Comparison of ENCODE assay signal across 8 mouse cellular contexts in the genomic region with DNA sequence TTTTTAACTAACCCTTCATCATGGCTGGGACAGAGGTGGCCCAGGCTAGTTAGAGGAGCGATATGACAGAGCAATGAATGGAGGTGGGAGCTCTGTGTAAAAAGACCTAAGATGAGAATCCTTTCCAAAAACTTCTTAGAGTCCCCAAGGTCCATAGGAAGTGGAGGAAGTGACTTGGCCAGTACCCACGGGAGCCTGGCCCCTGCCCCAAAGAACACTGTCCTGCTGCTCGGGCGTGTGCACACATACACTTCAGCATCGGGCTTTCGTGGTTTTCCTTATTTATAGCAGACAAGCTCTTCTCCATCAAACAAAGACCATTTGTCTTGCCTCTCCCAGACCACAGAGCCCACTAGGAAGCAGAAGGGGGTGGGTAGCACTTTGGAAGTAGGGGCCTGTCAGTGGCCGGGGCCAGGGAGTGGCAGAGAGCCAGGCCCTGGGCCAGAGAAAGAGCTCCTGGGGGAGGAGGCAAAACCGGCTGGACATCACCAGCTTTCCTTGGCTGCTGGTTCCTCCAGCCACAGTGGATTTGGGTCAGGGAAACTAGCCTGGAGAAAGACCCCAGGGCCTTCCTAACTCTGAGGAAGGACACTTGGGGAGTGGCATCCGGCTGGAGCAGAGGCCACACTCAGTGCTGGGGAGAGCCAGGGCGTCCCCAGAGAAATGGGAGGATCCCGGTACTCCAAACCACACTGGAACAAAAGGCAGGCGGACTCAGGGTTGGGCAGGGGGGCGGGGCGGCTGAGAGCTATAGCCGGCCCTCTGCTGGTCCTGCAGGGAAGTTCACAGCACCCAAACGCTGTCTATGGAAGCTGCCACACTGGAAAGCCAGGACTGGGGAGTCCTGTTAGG. TPM values are rescaled to one million over a fixed set of nuclear protein-coding genes. Genes with fewer than 3 reads are reported as not detected.
DNase-seq lines count a peak whose midpoint lies in the region; ATAC-seq and TF ChIP-seq lines count a peak whose summit lies in the region.

No protein-coding gene starts in this region.

- peak overlapping the region; percentile 46 for H3K9ac ChIP-seq in intestine, postnatal 0 days (ENCODE audit: low read depth, low read length)

- H3K36me3 ChIP-seq in intestine, postnatal 0 days (ENCODE audit: control insufficient read depth, insufficient read depth): peaks cover 44% of the 10 kb centered on the region
- H3K36me3 ChIP-seq in limb, embryonic 10.5 days: peaks cover 62% of the 10 kb centered on the region
- peaks cover 51% of the 10 kb centered on the region for H3K36me3 ChIP-seq in midbrain, embryonic 10.5 days

- H3K9me3 ChIP-seq in intestine, postnatal 0 days (ENCODE audit: control insufficient read depth): no peaks in the 10 kb centered on the region
- H3K9me3 ChIP-seq in limb, embryonic 10.5 days (replicated peaks): no peaks in the 10 kb centered on the region
- H3K9me3 ChIP-seq in midbrain, embryonic 10.5 days (replicated peaks): no peaks in the 10 kb centered on the region

- 10% methylated on average over 16 of the region's 16 CpGs for WGBS in intestine, postnatal 0 days
- WGBS in limb, embryonic 10.5 days: 21% methylated on average over 16 of the region's 16 CpGs
- WGBS in midbrain, embryonic 10.5 days: 23% methylated on average over 16 of the region's 16 CpGs

- no peaks in the 10 kb centered on the region for H3K27me3 ChIP-seq in intestine, postnatal 0 days (replicated peaks; ENCODE audit: control insufficient read depth, insufficient read depth, low read length)
- H3K27me3 ChIP-seq in limb, embryonic 10.5 days (ENCODE audit: low read depth, poor library complexity, severe bottlenecking): no peaks in the 10 kb centered on the region
- H3K27me3 ChIP-seq in midbrain, embryonic 10.5 days (ENCODE audit: low read depth, poor library complexity, severe bottlenecking): no peaks in the 10 kb centered on the region

- H3K4me3 ChIP-seq in intestine, postnatal 0 days (ENCODE audit: low read depth, low read length): peak overlapping the region; percentile 94
- H3K4me3 ChIP-seq in limb, embryonic 10.5 days: peak overlapping the region; percentile 86
- H3K4me3 ChIP-seq in midbrain, embryonic 10.5 days: peak overlapping the region; percentile 98

- peaks cover 5% of the 10 kb centered on the region for H3K4me1 ChIP-seq in intestine, postnatal 0 days (replicated peaks; ENCODE audit: control insufficient read depth, insufficient read depth, low read length)
- peaks cover 49% of the 10 kb centered on the region for H3K4me1 ChIP-seq in limb, embryonic 10.5 days
- H3K4me1 ChIP-seq in midbrain, embryonic 10.5 days: peaks cover 56% of the 10 kb centered on the region

- peak overlapping the region; percentile 83 for H3K4me2 ChIP-seq in intestine, postnatal 0 days (replicated peaks; ENCODE audit: low read depth)

- peak; percentile 41 for DNase-seq in layer of hippocampus, adult 11-12 months (ENCODE audit: low spot score)
- no peak for DNase-seq in layer of hippocampus, adult 9-10 months (ENCODE audit: low spot score)
- peak; percentile 91 for DNase-seq in embryo, embryonic 11 days
- peak; percentile 39 to 72 for DNase-seq in gastrocnemius, postnatal 4 days (ENCODE audit: low spot score in 2 of 2)
- DNase-seq in limb, embryonic 10.5 days (ENCODE audit: low spot score): peak; percentile 84
- peak; percentile 81 for DNase-seq in midbrain, embryonic 10.5 days (ENCODE audit: low spot score)
- peak; percentile 66 for DNase-seq in skeletal muscle tissue, adult 2 months (ENCODE audit: low read depth, low spot score)

- ATAC-seq in intestine, postnatal 0 days: peak; percentile 17

- TF ChIP-seq CTCF in intestine, postnatal 0 days (IDR thresholded peaks at IDR 0.05; ENCODE audit: low read depth): peak; percentile 92

- peak overlapping the region; percentile 96; the same call in 1 of the 2 replicates for H3K27ac ChIP-seq in intestine, postnatal 0 days (ENCODE audit: low read depth, low read length)
- H3K27ac ChIP-seq in limb, embryonic 10.5 days: peak overlapping the region; percentile 98
- peak overlapping the region; percentile 99 for H3K27ac ChIP-seq in midbrain, embryonic 10.5 days (replicated peaks)

RNA-seq across cellular contexts. Expression of a gene that starts 4.9 kb away (rescaled TPM):
- 100 to 1,000 TPM in 1 of 2 experiments, 10 to 100 TPM in 1; 97.0 to 100 TPM for total RNA-seq in gastrocnemius, postnatal 4 days (2021)
- 5.9 and 8.2 TPM in 2 replicates for polyA plus RNA-seq in intestine, postnatal 0 days (2015; fragmentation: Nextera tagmentation; extraction: Ambion mirVana)
- 2.0 and 3.1 TPM in 2 replicates for polyA plus RNA-seq in limb, embryonic 10.5 days (2016; fragmentation: Nextera tagmentation; extraction: Ambion mirVana)
- 2.1 and 2.3 TPM in 2 replicates for polyA plus RNA-seq in midbrain, embryonic 10.5 days (2016; fragmentation: Nextera tagmentation; extraction: Ambion mirVana)
